Mouse (Mus musculus) forebrain, embryonic 14.5 days (tissue): Measurements from ENCODE around the gene Stox2. TPM values are rescaled to one million over a fixed set of nuclear protein-coding genes. Genes with fewer than 3 reads are reported as not detected.
A peak's percentile ranks its signal among the peaks of the same experiment; 100 is the strongest.

Experiments used
- ATAC-seq: fragments of 200-750 bp; cut with Nextera tagmentation; 2 replicates; pipeline ENCODE4 v1.8.0; 2017; ENCODE audit warnings: mild to moderate bottlenecking, moderate library complexity
- DNase-seq: peaks from one replicate; pipeline ENCODE4 v3.0.0-alpha.2; 2015; ENCODE audit warnings: low spot score
- H3K27ac ChIP-seq: fragments of 300-500 bp; sonication (generic); 2 replicates; pipeline ENCODE4 v1.5.1; 2014; ENCODE audit warnings: low read depth, mild to moderate bottlenecking, control low read depth, low read length, moderate library complexity
- H3K27me3 ChIP-seq: fragments of 300-500 bp; sonication (generic); replicated peaks from 2 replicates; pipeline ENCODE4 v1.6.1; 2014; ENCODE audit warnings: low read length, control low read depth, mixed read lengths; ENCODE audit not compliant: control insufficient read depth, insufficient read depth
- H3K36me3 ChIP-seq: fragments of 300-500 bp; sonication (generic); 2 replicates; pipeline ENCODE4 v1.6.1; 2014; ENCODE audit warnings: low read length, control low read depth; ENCODE audit not compliant: control insufficient read depth, insufficient read depth
- H3K4me1 ChIP-seq: fragments of 300-500 bp; sonication (generic); 2 replicates; pipeline ENCODE4 v1.6.1; 2014; ENCODE audit warnings: antibody characterized with exemption, low read length, control low read depth; ENCODE audit not compliant: control insufficient read depth, insufficient read depth
- H3K4me2 ChIP-seq: fragments of 300-500 bp; sonication (generic); 2 replicates; pipeline ENCODE4 v1.6.1; 2014; ENCODE audit warnings: mild to moderate bottlenecking, control low read depth, low read length
- H3K4me3 ChIP-seq: fragments of 300-500 bp; sonication (generic); 2 replicates; pipeline ENCODE4 v1.5.1; 2014; ENCODE audit warnings: low read depth, low read length, control low read depth
- H3K9ac ChIP-seq: fragments of 300-500 bp; sonication (generic); 2 replicates; pipeline ENCODE4 v1.6.1; 2014; ENCODE audit warnings: mild to moderate bottlenecking, low read length, control low read depth, moderate library complexity
- H3K9me3 ChIP-seq: fragments of 300-500 bp; sonication (generic); replicated peaks from 2 replicates; pipeline ENCODE4 v1.6.1; 2016; ENCODE audit warnings: low read length, control low read depth, mixed read lengths; ENCODE audit not compliant: control insufficient read depth
- WGBS: fragments of 180-500 bp; shearing (Covaris S2); extraction: QIAGEN DNeasy Blood & Tissue Kit; methylation state at CpG from one replicate; pipeline ENCODE4 v1.1.7; 2014; 5-methylcytosine and 5-hydroxymethylcytosine counted together
- polyA plus RNA-seq: library from polyadenylated mRNA; unstranded; fragments of >200 nt; fragmentation: Nextera tagmentation; extraction: Ambion mirVana; gene quantifications from 2 replicates; pipeline ENCODE4 v1.2.1, GENCODE M21; 2014

Stox2 gene
- polyA plus RNA-seq, 1 experiment from 2014 or later: 33.3 TPM

- Histone ChIP-seq H3K27ac (no peak overlapping the region), H3K27me3 (no peaks in the 10 kb centered on the region), H3K4me2 (no peak overlapping the region), H3K4me3 (no peak overlapping the region), H3K4me1 (0 out of 2 replicates have a peak, but pooled peaks cover 7% of the 10 kb centered on the region), H3K36me3 (no peaks in the 10 kb centered on the region), H3K9ac (no peak overlapping the region), H3K9me3 (no peaks in the 10 kb centered on the region)
- DNase-seq: peak; percentile 82
- peak; percentile 56; the same call in 1 of the 2 replicates for ATAC-seq
- 5% methylated on average over 3 of the region's 3 CpGs for WGBS
Observed at GRCm38 (mm10) chr8:47371539-47371938, 74.6 kb downstream of the Stox2 start.

GRCm38 (mm10) chr8:47371081-47371480 is 75.1 kb downstream of the Stox2 start:
- Histone ChIP-seq H3K9ac (no peak overlapping the region), H3K27me3 (no peaks in the 10 kb centered on the region), H3K4me3 (no peak overlapping the region), H3K27ac (no peak overlapping the region), H3K4me1 (0 out of 2 replicates have a peak, but pooled peaks cover 7% of the 10 kb centered on the region), H3K4me2 (no peak overlapping the region), H3K36me3 (no peaks in the 10 kb centered on the region), H3K9me3 (no peaks in the 10 kb centered on the region)
- WGBS: 21% methylated on average over 3 of the region's 3 CpGs
- DNase-seq: no peak
- peak; percentile 24; the same call in 1 of the 2 replicates for ATAC-seq

GRCm38 (mm10) chr8:47370421-47371080 is 75.6 kb downstream of the Stox2 start:
- ATAC-seq: peak; percentile 89
- H3K36me3 ChIP-seq: no peaks in the 10 kb centered on the region
- peak; percentile 93 for DNase-seq
- no peaks in the 10 kb centered on the region for H3K9me3 ChIP-seq
- H3K4me3 ChIP-seq: no peak overlapping the region
- peak overlapping the region; percentile 16; the same call in 1 of the 2 replicates for H3K4me2 ChIP-seq
- no peaks in the 10 kb centered on the region for H3K27me3 ChIP-seq
- WGBS: 19% methylated on average over 15 of the region's 15 CpGs
- 0 out of 2 replicates have a peak, but pooled peaks cover 7% of the 10 kb centered on the region for H3K4me1 ChIP-seq
- no peak overlapping the region for H3K27ac ChIP-seq
- H3K9ac ChIP-seq: no peak overlapping the region

GRCm38 (mm10) chr8:47369949-47370348 is 76.2 kb downstream of the Stox2 start:
- no peak overlapping the region for H3K27ac ChIP-seq
- H3K36me3 ChIP-seq: no peaks in the 10 kb centered on the region
- H3K9ac ChIP-seq: no peak overlapping the region
- 0 out of 2 replicates have a peak, but pooled peaks cover 7% of the 10 kb centered on the region for H3K4me1 ChIP-seq
- ATAC-seq: no peak
- WGBS: 71% methylated on average over 15 of the region's 15 CpGs
- no peak overlapping the region for H3K4me3 ChIP-seq
- no peak for DNase-seq
- H3K4me2 ChIP-seq: peak overlapping the region; percentile 12; the same call in 1 of the 2 replicates
- no peaks in the 10 kb centered on the region for H3K27me3 ChIP-seq
- no peaks in the 10 kb centered on the region for H3K9me3 ChIP-seq

GRCm38 (mm10) chr8:47369044-47369769 is 77.0 kb downstream of the Stox2 start:
- H3K4me2 ChIP-seq: peak overlapping the region; percentile 12; the same call in 1 of the 2 replicates
- H3K4me3 ChIP-seq: no peak overlapping the region
- 0 out of 2 replicates have a peak, but pooled peaks cover 7% of the 10 kb centered on the region for H3K4me1 ChIP-seq
- 46% methylated on average over 16 of the region's 16 CpGs for WGBS
- no peaks in the 10 kb centered on the region for H3K9me3 ChIP-seq
- no peak for DNase-seq
- H3K9ac ChIP-seq: peak overlapping the region; percentile 17; the same call in 1 of the 2 replicates
- ATAC-seq: no peak
- H3K36me3 ChIP-seq: no peaks in the 10 kb centered on the region
- H3K27ac ChIP-seq: no peak overlapping the region
- H3K27me3 ChIP-seq: no peaks in the 10 kb centered on the region

GRCm38 (mm10) chr8:47367029-47367428 is 79.1 kb downstream of the Stox2 start:
- Histone ChIP-seq H3K36me3 (no peaks in the 10 kb centered on the region), H3K9ac (no peak overlapping the region), H3K27ac (no peak overlapping the region), H3K9me3 (no peaks in the 10 kb centered on the region), H3K4me3 (no peak overlapping the region), H3K4me2 (no peak overlapping the region), H3K4me1 (0 out of 2 replicates have a peak, but pooled peaks cover 7% of the 10 kb centered on the region), H3K27me3 (no peaks in the 10 kb centered on the region)
- 92% methylated on average over 6 of the region's 6 CpGs for WGBS
- no peak for DNase-seq
- ATAC-seq: no peak

GRCm38 (mm10) chr8:47363271-47363670 is 82.9 kb downstream of the Stox2 start:
- no peaks in the 10 kb centered on the region for H3K9me3 ChIP-seq
- ATAC-seq (peak; percentile 20; the same call in 1 of the 2 replicates), DNase-seq (peak; percentile 51)
- H3K4me1 ChIP-seq: no peaks in the 10 kb centered on the region
- no peak overlapping the region for H3K9ac ChIP-seq
- H3K4me3 ChIP-seq: no peak overlapping the region
- 46% methylated on average over 8 of the region's 8 CpGs for WGBS
- no peaks in the 10 kb centered on the region for H3K36me3 ChIP-seq
- H3K4me2 ChIP-seq: no peak overlapping the region
- H3K27me3 ChIP-seq: no peaks in the 10 kb centered on the region
- no peak overlapping the region for H3K27ac ChIP-seq

GRCm38 (mm10) chr8:47355340-47355906 is 90.7 kb downstream of the Stox2 start:
- Histone ChIP-seq H3K27ac (peak overlapping the region; percentile 57; the same call in 1 of the 2 replicates), H3K4me2 (no peak overlapping the region), H3K4me3 (no peak overlapping the region), H3K9me3 (no peaks in the 10 kb centered on the region), H3K36me3 (no peaks in the 10 kb centered on the region), H3K9ac (no peak overlapping the region), H3K27me3 (no peaks in the 10 kb centered on the region), H3K4me1 (peaks cover 14% of the 10 kb centered on the region)
- 30% methylated on average over 8 of the region's 8 CpGs for WGBS
- DNase-seq (peak; percentile 76), ATAC-seq (peak; percentile 69)
